Mouse (Mus musculus) kidney, adult 18-20 months (tissue): ENCODE data around the gene Olfr366.
"Not testable (repeated sequence)": the region's sequence is repeated elsewhere in the genome, so short reads cannot be mapped to it uniquely, and the experiment has no call there.

Experiments
- DNase-seq: peaks from one replicate; pipeline ENCODE4 v3.0.0; 2021

Olfr366 gene

GRCm38 (mm10) chr2:37211274-37211673, at the start of gene Olfr366:
Gene Olfr366, plus strand, starts transcription at chr2:37211574.
- DNase-seq: no peak

- no peak for DNase-seq
These were observed 23.5 kb upstream of the Olfr366 start, which contains the start of gene Olfr365 for GRCm38 (mm10) chr2:37187898-37188297. Gene Olfr365, plus strand, starts transcription at chr2:37188198.

GRCm38 (mm10) chr2:37261781-37262180, 50.4 kb downstream of the Olfr366 start:
- DNase-seq: not testable (repeated sequence)
